Mouse (Mus musculus) G1E (cell line): ENCODE measurements around the gene Tsfm. TPM values are rescaled to one million over a fixed set of nuclear protein-coding genes. Genes with fewer than 3 reads are reported as not detected.

Experiments used
- ATAC-seq: 2 replicates; pipeline ENCODE4 v1.8.0; 2016; ENCODE audit warnings: mild to moderate bottlenecking; ENCODE audit not compliant: insufficient number of reproducible peaks, poor library complexity, low FRiP score, severe bottlenecking; ENCODE audit errors: extremely low read depth
- DNase-seq: peaks from one replicate; pipeline ENCODE4 v3.0.0; 2012; ENCODE audit warnings: low spot score
- H3K27me3 ChIP-seq: 2 replicates; pipeline ENCODE4 v1.6.1; 2012; ENCODE audit warnings: mild to moderate bottlenecking, low read length, inconsistent platforms; ENCODE audit not compliant: insufficient read depth
- H3K36me3 ChIP-seq: replicated peaks from 2 replicates; pipeline ENCODE3; 2012; ENCODE audit warnings: mild to moderate bottlenecking, inconsistent platforms
- H3K4me1 ChIP-seq: 2 replicates; pipeline ENCODE4 v1.6.1; 2012; ENCODE audit warnings: low read depth, low read length, inconsistent platforms, mixed read lengths; ENCODE audit not compliant: insufficient read depth
- H3K4me3 ChIP-seq: 2 replicates; pipeline ENCODE4 v1.5.1; 2012; ENCODE audit warnings: low read depth, mild to moderate bottlenecking, inconsistent platforms, low read length, moderate library complexity, mixed read lengths
- H3K9me3 ChIP-seq: replicated peaks from 2 replicates; pipeline ENCODE4 v1.6.1; 2012; ENCODE audit warnings: inconsistent platforms
- CTCF ChIP-seq: IDR thresholded peaks from 2 replicates; pipeline ENCODE4 v1.5.1; 2012; ENCODE audit warnings: low read depth, low read length, inconsistent platforms, mixed read lengths
- GATA1 ChIP-seq: IDR thresholded peaks from 2 replicates; pipeline ENCODE4 v1.6.1; 2012; ENCODE audit warnings: borderline replicate concordance, low read length, inconsistent platforms, mixed read lengths
- GATA2 ChIP-seq: IDR thresholded peaks from 2 replicates; pipeline ENCODE4 v1.6.1; 2012; ENCODE audit warnings: low read depth, low read length, inconsistent platforms, borderline replicate concordance
- POLR2AphosphoS5 ChIP-seq: IDR thresholded peaks from 2 replicates; pipeline ENCODE4 v1.6.1; 2012; ENCODE audit warnings: low read depth, low read length, inconsistent platforms; ENCODE audit not compliant: insufficient replicate concordance
- TAL1 ChIP-seq: conservative IDR thresholded peaks from 2 replicates; pipeline ENCODE4 v1.6.1; 2012; ENCODE audit warnings: low read depth, low read length, inconsistent platforms, mixed read lengths
- polyA plus RNA-seq: library from polyadenylated mRNA; stranded (reverse); fragments of >175 nt; gene quantifications from 2 replicates; pipeline ENCODE4 v1.2.3, GENCODE M21; 2012
- total RNA-seq, 2 experiments: library from RNA; stranded (forward) in 1 of 2; stranded (reverse) in 1 of 2; fragments of 200-1000 nt in 1 of 2; fragments of >200 nt in 1 of 2; fragmentation: Nextera tagmentation in 1 of 2; gene quantifications; 2 replicates each; pipeline ENCODE4 v1.2.3; 2014 to 2017

Gene Tsfm
- total and polyA plus RNA-seq, 3 experiments = 44.5 to 58.9 (median 53.2) TPM

DNA sequence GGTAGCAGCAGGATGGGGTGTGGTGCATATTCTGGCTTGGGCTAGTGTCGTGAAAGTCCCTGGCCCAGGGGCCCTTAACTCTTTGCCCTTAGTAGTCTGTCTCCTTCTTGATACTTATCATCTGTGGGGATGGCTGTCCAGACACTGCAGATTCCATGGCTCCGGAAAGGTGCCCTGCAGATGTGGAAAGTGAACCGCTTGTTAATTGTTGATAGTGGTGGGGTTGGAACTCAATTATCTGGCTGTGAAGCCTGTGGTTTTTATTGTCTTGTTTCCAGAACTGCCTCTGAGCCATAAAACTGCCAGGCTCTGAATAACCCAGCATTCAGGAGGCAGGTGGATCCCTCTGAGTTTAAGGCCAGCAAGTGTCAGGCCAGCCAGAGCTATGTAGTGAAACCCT is 39.0 kb downstream of the Tsfm start:
- TF ChIP-seq GATA2 (no peak), TAL1 (no peak), POLR2AphosphoS5 (no peak), GATA1 (no peak), CTCF (no peak)
- DNase-seq = no peak
- peaks cover 31% of the 10 kb centered on the region for H3K4me1 ChIP-seq
- H3K27me3 ChIP-seq = no peaks in the 10 kb centered on the region
- peaks cover 83% of the 10 kb centered on the region for H3K36me3 ChIP-seq
- ATAC-seq = no peak
- H3K4me3 ChIP-seq = no peak overlapping the region
- H3K9me3 ChIP-seq = no peaks in the 10 kb centered on the region

DNA sequence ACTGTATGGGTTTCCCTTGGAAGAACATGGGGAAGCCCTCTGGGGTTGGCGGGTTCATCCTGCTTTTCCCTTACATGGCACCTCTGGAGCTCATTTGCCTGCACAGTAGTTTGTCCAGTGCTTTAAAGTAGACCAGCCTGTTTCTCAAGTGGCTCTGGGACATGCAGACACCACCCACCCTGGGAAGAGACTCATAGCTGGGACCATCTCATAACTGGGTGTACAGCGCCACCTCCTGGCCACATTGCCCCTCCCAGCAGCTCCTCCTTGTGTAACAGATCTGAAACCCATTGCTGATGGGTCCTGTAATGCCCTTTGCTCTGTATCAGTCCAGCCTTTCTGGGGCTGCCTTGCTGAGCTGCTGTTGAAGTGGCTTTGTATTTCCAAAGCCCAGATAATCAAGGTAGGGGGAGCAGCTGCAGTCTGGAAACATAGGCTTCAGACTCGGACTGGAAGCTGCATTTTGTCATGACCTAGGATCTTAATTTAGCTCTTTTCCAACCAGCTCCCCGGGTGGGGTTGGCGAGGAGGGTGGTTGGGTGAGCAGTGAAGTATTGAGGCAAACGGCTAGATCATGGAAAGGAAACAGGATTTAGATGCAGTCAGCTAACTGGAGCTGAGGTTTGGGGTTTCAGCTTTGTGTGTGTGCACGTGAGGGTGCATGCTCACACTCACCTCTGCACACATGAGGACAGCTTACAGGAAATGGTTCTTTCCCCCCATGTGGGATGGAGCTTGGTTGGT is 40.2 kb downstream of the Tsfm start:
- peak; percentile 77; the same call in 1 of the 2 replicates for TF ChIP-seq CTCF
- no peak for TF ChIP-seq GATA1
- TF ChIP-seq POLR2AphosphoS5 = no peak
- TF ChIP-seq GATA2 = no peak
- TF ChIP-seq TAL1 = no peak
- peak; percentile 77 for DNase-seq
- ATAC-seq = peak; percentile 64
- Histone ChIP-seq H3K4me3 (no peak overlapping the region), H3K27me3 (no peaks in the 10 kb centered on the region), H3K4me1 (peaks cover 40% of the 10 kb centered on the region), H3K9me3 (no peaks in the 10 kb centered on the region), H3K36me3 (peaks cover 86% of the 10 kb centered on the region)

DNA sequence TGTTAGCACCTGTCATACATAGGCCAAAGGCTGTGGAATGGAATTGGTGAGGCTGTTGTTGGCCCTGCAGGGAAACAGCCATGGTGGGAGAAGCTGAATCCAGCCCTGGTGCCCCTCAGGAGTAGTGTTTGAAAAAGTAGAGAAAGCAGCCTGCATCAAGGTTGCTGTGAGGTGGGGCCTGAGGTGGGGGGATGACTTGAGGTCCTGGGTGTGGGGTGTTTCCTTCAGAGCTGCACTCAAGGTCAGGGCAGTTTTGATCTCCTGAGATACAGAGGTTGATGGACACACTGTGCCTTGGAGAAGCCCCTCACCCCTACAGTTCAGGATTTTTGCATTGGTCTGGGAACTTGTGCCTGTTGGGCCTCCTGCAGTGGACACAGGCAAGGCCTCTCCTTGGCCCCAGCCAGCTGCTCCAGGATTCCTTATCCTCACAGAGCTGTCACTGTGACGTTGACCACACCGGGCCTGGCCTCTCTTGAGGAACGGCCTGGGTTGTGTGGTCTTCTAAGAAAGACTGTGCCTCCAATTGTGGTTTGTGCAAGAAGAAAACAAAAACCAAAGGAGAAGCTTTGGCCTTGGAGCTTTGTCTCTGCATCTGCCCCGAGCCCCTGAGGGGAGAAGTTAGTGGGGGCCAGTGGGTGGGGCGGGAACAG is 42.0 kb downstream of the Tsfm start:
- ATAC-seq = no peak
- no peak overlapping the region for H3K4me3 ChIP-seq
- no peaks in the 10 kb centered on the region for H3K27me3 ChIP-seq
- H3K4me1 ChIP-seq = peaks cover 50% of the 10 kb centered on the region
- H3K36me3 ChIP-seq = peaks cover 84% of the 10 kb centered on the region
- no peak for DNase-seq
- no peaks in the 10 kb centered on the region for H3K9me3 ChIP-seq
- TF ChIP-seq CTCF (no peak), POLR2AphosphoS5 (no peak), TAL1 (no peak), GATA1 (no peak)

DNA sequence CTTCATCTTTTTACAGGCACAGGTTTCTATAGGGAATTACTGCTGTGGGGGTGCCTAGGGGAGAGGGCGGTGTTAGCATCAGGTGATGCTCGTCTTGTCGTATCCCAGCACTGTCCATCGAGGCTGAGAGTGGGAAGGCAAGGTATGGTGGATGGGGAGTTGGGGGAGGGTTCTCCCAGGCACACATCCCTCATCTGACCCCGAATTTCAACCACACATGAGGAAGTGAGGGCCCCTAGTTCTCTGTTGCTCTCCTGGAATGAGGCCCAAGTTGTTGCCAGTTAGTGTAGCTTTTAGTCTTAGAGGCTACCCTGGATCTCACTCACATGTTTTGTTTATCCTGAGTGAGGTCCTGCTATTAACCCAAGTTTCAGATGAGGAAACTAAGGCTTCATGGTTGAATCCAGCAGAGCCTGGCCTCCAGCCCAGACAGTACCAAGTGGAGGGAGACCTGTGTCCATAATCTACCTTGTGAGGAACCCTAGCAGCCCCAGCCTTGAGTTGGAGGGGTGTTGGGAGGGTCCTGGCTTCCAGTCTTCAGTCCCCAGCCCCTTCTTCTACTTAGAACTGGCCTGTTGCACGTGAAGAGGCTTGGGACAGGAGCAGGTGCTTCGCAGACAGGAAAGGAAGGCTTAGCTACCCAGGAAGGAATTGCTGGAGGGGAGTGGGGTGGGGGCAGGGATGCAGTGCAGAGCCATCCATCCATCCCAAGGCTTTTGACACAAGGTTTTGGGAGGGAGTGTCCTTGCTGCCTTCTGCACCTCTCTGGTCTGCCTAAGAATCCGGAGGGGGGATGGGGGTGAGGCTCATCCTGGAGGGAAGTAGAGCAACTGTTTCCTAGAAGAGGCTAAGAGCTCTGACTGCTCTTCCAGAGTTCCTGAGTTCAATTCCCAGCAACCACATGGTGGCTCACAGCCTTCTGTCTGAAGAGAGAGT is 43.2 kb downstream of the Tsfm start:
- H3K27me3 ChIP-seq = no peaks in the 10 kb centered on the region
- 0 out of 2 replicates have a peak overlapping the region, but pooled peaks have one; percentile 24 for H3K4me3 ChIP-seq
- no peaks in the 10 kb centered on the region for H3K9me3 ChIP-seq
- TF ChIP-seq GATA2 = no peak
- no peak for TF ChIP-seq TAL1
- ATAC-seq (no peak), DNase-seq (no peak)
- H3K36me3 ChIP-seq = peaks cover 84% of the 10 kb centered on the region
- peaks cover 59% of the 10 kb centered on the region for H3K4me1 ChIP-seq

DNA sequence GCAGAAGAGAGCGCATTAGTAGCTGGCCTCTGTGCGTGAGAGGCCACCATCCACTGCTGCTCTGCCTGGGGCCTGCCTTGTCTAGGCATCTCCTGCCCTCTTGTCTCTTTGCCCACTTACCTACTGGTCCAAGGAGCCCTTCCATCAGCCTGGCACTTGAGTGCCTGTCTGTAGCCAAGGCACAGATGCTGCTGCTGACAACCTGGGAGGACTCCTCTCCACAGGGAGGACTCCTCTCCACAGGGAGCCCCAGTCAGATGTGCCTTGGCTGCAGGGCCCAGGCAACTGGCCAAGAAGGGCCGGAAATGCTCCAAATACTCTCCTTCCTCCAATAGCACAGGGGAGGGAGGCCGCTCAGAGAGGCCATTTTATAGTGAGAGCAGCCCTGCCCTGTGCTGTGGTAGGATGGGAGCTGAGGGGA is 44.1 kb downstream of the Tsfm start:
- H3K4me3 ChIP-seq = no peak overlapping the region
- no peak; the same call in 1 of the 2 replicates for ATAC-seq
- no peak for DNase-seq
- peaks cover 68% of the 10 kb centered on the region for H3K4me1 ChIP-seq
- no peaks in the 10 kb centered on the region for H3K27me3 ChIP-seq
- TF ChIP-seq TAL1 (no peak), GATA2 (no peak), GATA1 (no peak), CTCF (no peak), POLR2AphosphoS5 (no peak)
- H3K9me3 ChIP-seq = no peaks in the 10 kb centered on the region
- peaks cover 84% of the 10 kb centered on the region for H3K36me3 ChIP-seq

DNA sequence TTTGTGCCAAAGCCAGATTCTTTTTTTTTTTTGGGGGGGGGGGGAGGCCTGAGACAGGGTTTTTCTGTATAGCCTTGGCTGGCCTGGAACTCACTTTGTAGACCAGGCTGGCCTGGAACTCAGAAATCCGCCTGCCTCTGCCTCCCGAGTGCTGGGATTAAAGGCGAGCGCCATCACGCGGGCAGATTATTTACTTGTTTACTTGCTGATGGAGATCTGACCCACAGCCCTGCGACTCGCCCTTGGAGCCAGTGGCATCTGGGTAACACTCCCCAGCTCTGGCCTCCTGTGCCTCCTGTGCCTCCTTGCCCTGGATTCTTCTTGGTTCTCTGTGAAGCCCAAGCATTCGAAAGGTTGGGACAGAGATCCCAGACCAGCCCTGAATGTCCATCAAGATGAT is 45.1 kb downstream of the Tsfm start:
- ATAC-seq (no peak), DNase-seq (no peak)
- TF ChIP-seq POLR2AphosphoS5 (no peak), GATA2 (no peak), TAL1 (no peak), GATA1 (no peak), CTCF (no peak)
- peaks cover under 1% of the 10 kb centered on the region; the same call in 1 of the 2 replicates for H3K27me3 ChIP-seq
- H3K9me3 ChIP-seq = no peaks in the 10 kb centered on the region
- peaks cover 81% of the 10 kb centered on the region for H3K36me3 ChIP-seq
- H3K4me1 ChIP-seq = peaks cover 70% of the 10 kb centered on the region
- no peak overlapping the region for H3K4me3 ChIP-seq
